Mouse (Mus musculus): ENCODE measurements at regions not wholly inside any gene's neighbourhood (a gene's known extent, or its start where the extent isn't known, plus 50 kb on each side); places are given as distances from the start of the nearest gene placed in this dataset.

DNA sequence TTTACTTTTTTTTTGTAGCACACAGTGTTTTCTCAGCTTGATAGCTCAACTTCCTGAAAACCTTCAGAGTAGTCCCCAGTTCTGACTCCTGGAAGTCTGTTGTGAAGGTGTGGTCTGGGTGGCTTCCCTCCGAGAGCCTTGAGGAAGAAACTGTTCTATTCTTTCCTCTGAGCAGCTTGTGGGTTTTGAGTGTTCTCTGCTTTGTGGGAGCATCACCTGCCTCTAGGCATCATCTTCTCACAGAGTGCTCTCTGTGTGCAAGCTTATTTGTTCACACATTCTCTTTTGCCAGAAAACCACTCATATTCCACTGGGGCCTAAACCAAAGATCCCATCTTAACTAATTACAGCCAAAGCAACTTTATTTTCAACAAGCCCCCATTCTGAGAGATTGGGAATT, 91.5 kb upstream of the Ccng1 start:
- TF ChIP-seq CTCF (IDR thresholded peaks at IDR 0.05; ENCODE audit: control insufficient read depth, insufficient read depth, insufficient replicate concordance, low read depth, low read length) (no peak), POLR2A (IDR thresholded peaks at IDR 0.05; ENCODE audit: control insufficient read depth, low read depth, low read length) (no peak)

All from testis, adult 2 months (tissue).